Mouse (Mus musculus): ENCODE data around the gene Chrnb2. TPM values are rescaled to one million over a fixed set of nuclear protein-coding genes. Genes with fewer than 3 reads are reported as not detected.

Gene Chrnb2
- polyA plus RNA-seq (2011; ENCODE audit: insufficient read depth, insufficient read length, low replicate concordance, missing spikeins): 0.14 and 0.32 TPM in 2 replicates

DNA sequence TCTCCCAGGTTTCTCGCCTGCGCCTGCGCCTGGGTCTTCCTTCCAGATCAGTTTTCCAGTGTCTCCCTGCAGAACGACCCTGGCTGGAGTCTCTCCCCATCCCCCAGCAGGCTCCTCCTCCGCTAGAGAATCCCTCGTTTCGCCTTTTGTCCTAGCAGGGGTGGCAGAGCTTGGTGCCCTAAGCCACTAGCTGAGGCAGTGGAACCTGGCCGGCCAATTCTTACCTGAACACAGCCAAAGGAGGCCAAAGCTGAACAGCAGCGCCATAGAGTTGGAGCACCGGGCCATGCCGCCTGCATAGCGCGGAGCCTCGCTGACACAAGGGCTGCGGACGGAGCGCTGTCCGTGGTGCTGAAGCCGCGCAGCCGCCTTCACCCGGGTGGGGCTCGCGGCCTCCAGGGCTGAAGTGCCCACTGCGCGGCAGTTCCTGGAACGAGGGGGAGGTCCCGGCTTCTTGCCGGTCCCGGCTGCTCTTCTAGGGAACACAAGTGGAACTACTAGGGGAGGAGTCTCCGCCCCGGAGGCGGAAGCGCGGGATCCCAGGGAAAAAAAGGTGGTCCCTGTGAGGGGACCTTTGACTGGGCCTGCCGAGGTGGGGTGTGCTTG lies at the start of gene Chrnb2:
Chrnb2 (minus strand) TSS at position 514 of the 606 bp plus-strand sequence.
- Histone ChIP-seq H3K4me3 (replicated peaks; ENCODE audit: control insufficient read depth, low read depth, low read length) (no peak within 1 kb of the TSS), H3K27ac (ENCODE audit: control insufficient read depth, insufficient read depth, low read depth, low read length, poor library complexity) (no peak within 1 kb of the TSS), H3K4me1 (ENCODE audit: control insufficient read depth, insufficient read depth, low read length) (peaks cover 1% of the 10 kb centered on the region; the same call in 1 of the 2 replicates)
- TF ChIP-seq CTCF (IDR thresholded peaks at IDR 0.05; ENCODE audit: control insufficient read depth, insufficient read depth, low read length): peak; percentile 2; the same call in 1 of the 2 replicates
- no peak for TF ChIP-seq POLR2A (IDR thresholded peaks at IDR 0.05; ENCODE audit: borderline replicate concordance, control insufficient read depth, low read depth, low read length)
- 3% methylated on average over 36 of the region's 36 CpGs for WGBS

DNA sequence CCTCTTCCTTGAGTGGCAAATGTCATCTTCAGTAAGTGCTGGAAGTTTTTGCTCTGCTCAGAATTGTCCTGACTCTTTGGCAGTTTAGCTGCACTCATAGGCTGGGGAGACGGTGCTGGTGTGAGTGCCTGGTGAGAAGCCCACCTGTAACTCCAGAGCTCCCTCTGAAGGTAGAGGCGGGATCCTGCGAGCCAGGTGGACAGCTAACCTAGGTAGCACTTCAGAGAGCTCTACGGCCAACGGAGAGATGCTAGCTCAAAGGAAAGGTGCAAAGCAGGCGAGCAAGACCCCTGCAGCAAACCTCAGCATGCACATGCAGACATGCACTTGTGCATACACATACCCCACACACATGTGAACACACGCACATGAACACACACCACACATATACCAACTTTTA lies 49.6 kb upstream of the Chrnb2 start:
- 85% methylated on average over 7 of the region's 7 CpGs for WGBS
- Histone ChIP-seq H3K4me1 (ENCODE audit: control insufficient read depth, insufficient read depth, low read length) (no peaks in the 10 kb centered on the region), H3K27ac (ENCODE audit: control insufficient read depth, insufficient read depth, low read depth, low read length, poor library complexity) (no peak overlapping the region), H3K4me3 (replicated peaks; ENCODE audit: control insufficient read depth, low read depth, low read length) (no peak overlapping the region)
- TF ChIP-seq POLR2A (IDR thresholded peaks at IDR 0.05; ENCODE audit: borderline replicate concordance, control insufficient read depth, low read depth, low read length) (no peak), CTCF (IDR thresholded peaks at IDR 0.05; ENCODE audit: control insufficient read depth, insufficient read depth, low read length) (no peak)

DNA sequence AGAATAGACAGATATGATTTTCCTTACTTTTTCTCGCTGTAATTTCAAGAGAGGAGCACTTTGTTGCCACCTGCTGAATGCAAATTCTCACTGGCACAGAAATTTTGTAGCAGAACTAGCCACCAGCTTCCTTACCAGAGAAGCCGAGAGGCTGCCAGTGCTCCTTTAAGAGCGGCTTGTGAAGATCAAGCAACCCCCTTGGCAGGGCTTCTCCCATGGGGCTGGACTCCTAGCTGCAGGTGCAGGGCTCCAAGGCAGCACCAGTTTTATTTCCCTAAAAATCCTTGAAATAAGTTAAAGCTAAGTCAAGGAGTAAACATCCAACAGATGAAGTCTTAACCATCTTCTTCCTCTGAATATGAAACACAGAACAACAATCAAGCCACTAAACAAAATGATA lies 47.7 kb upstream of the Chrnb2 start:
- Histone ChIP-seq H3K4me1 (ENCODE audit: control insufficient read depth, insufficient read depth, low read length) (peaks cover 3% of the 10 kb centered on the region), H3K4me3 (replicated peaks; ENCODE audit: control insufficient read depth, low read depth, low read length) (no peak overlapping the region), H3K27ac (ENCODE audit: control insufficient read depth, insufficient read depth, low read depth, low read length, poor library complexity) (no peak overlapping the region)
- WGBS: 68% methylated on average over 3 of the region's 3 CpGs
- TF ChIP-seq CTCF (IDR thresholded peaks at IDR 0.05; ENCODE audit: control insufficient read depth, insufficient read depth, low read length) (no peak), POLR2A (IDR thresholded peaks at IDR 0.05; ENCODE audit: borderline replicate concordance, control insufficient read depth, low read depth, low read length) (no peak)

DNA sequence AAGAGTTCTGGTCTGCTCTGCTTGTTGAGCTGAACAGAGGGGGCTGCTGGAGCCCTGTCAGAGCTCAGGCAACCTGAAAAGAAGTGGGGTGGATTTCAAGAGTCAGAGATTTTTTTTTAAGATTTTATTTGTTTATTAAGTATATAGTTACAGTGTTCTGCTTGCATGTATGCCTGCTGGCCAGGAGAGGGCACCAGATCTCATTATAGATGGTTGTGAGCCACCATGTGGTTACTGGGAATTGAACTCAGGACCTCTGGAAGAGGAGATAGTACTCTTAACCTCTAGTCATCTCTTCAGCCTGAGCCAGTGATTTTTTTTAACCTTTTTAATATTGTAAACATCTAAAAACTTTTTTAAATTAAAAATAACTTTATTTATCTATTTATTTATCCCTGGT lies 46.4 kb upstream of the Chrnb2 start:
- no peak overlapping the region for H3K4me3 ChIP-seq (replicated peaks; ENCODE audit: control insufficient read depth, low read depth, low read length)
- no peak overlapping the region for H3K27ac ChIP-seq (ENCODE audit: control insufficient read depth, insufficient read depth, low read depth, low read length, poor library complexity)
- peaks cover 3% of the 10 kb centered on the region for H3K4me1 ChIP-seq (ENCODE audit: control insufficient read depth, insufficient read depth, low read length)
- no peak for TF ChIP-seq CTCF (IDR thresholded peaks at IDR 0.05; ENCODE audit: control insufficient read depth, insufficient read depth, low read length)
- no peak for TF ChIP-seq POLR2A (IDR thresholded peaks at IDR 0.05; ENCODE audit: borderline replicate concordance, control insufficient read depth, low read depth, low read length)

DNA sequence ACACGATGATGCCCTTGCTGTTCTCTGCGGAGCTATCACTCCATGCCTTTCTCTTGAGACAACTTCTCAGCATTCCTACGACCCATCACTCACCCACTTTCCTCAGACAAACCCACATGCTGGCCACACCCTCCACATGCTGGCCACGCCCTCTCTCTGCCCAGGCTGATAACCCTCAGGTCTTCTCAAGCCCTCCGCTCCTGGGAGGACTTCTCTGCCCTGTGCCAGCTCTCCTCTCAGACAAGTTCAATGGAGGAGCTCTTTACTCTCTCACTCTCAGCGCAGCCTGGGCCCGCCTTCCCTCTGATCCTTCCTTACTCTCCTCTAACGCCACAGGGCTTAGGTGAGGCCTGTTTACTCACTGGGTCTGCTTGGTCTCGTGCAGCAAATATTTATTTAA lies 44.2 kb upstream of the Chrnb2 start:
- whole genome bisulfite sequencing: 71% methylated on average over 9 of the region's 9 CpGs
- TF ChIP-seq CTCF (IDR thresholded peaks at IDR 0.05; ENCODE audit: control insufficient read depth, insufficient read depth, low read length): no peak
- TF ChIP-seq POLR2A (IDR thresholded peaks at IDR 0.05; ENCODE audit: borderline replicate concordance, control insufficient read depth, low read depth, low read length): no peak
- H3K27ac ChIP-seq (ENCODE audit: control insufficient read depth, insufficient read depth, low read depth, low read length, poor library complexity): peak overlapping the region; percentile 67
- peaks cover 3% of the 10 kb centered on the region for H3K4me1 ChIP-seq (ENCODE audit: control insufficient read depth, insufficient read depth, low read length)
- H3K4me3 ChIP-seq (replicated peaks; ENCODE audit: control insufficient read depth, low read depth, low read length): peak overlapping the region; percentile 31

DNA sequence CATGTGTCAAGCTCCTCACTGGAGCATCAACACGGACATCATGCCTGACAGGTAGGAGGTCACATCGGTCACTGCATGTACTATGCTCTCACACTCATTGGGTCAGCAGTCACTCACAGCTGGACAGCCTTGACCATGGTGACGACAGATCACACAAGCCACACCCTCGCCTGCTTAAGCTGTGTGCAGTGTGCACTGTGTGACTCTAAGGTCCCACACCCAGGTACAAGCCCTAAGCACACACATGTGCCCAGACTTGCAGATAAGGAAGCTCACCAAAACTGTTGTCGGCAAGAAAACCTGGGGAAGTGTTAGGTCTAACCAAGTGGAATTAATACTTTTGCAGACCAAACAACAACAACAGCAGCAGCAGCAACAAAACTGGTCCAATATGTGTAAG lies 43.4 kb upstream of the Chrnb2 start:
- TF ChIP-seq CTCF (IDR thresholded peaks at IDR 0.05; ENCODE audit: control insufficient read depth, insufficient read depth, low read length) (peak; percentile 7; the same call in 1 of the 2 replicates), POLR2A (IDR thresholded peaks at IDR 0.05; ENCODE audit: borderline replicate concordance, control insufficient read depth, low read depth, low read length) (no peak)
- Histone ChIP-seq H3K27ac (ENCODE audit: control insufficient read depth, insufficient read depth, low read depth, low read length, poor library complexity) (peak overlapping the region; percentile 67), H3K4me3 (replicated peaks; ENCODE audit: control insufficient read depth, low read depth, low read length) (peak overlapping the region; percentile 25), H3K4me1 (ENCODE audit: control insufficient read depth, insufficient read depth, low read length) (peaks cover 3% of the 10 kb centered on the region)
- 71% methylated on average over 5 of the region's 5 CpGs for WGBS

DNA sequence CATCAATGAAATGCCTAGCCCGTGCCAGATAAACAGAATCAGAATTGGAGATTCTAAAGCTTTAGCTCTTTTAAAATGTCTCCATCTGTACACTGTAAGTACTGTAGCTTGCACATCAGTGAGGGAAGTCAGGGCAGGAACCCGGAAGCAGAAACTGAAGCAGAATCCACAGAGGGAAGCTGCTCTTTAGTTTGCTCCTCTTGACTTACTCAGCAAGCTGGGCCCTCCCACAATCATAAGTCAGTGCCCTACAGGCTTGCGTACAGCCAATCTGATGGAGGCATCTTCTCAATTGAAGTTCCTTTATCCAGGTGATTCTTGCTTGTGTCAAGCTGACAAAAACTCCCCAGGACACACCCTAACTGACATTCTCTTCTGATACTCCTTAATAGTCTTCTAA lies 42.7 kb upstream of the Chrnb2 start:
- TF ChIP-seq CTCF (IDR thresholded peaks at IDR 0.05; ENCODE audit: control insufficient read depth, insufficient read depth, low read length) (no peak), POLR2A (IDR thresholded peaks at IDR 0.05; ENCODE audit: borderline replicate concordance, control insufficient read depth, low read depth, low read length) (no peak)
- 90% methylated on average over 3 of the region's 3 CpGs for WGBS
- peaks cover 3% of the 10 kb centered on the region for H3K4me1 ChIP-seq (ENCODE audit: control insufficient read depth, insufficient read depth, low read length)
- H3K27ac ChIP-seq (ENCODE audit: control insufficient read depth, insufficient read depth, low read depth, low read length, poor library complexity): no peak overlapping the region
- H3K4me3 ChIP-seq (replicated peaks; ENCODE audit: control insufficient read depth, low read depth, low read length): no peak overlapping the region

DNA sequence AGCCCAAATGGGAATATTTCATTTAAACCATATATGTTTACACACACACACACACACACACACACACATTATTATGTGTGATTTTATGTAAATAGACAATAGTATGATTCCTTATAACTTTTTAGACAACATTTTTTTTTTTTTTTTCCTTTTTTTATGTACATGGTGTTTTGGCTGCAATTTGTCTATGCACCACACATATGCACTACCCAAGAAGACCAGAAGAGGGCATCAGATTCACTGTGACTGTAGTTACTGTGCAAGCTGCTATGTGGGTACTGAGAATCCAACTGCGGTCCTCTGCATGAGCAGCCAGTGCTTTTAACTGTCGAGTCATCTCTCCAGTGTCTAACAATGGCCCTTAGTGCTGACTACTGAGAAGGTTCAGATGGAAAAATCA lies 42.3 kb upstream of the Chrnb2 start:
- Histone ChIP-seq H3K4me1 (ENCODE audit: control insufficient read depth, insufficient read depth, low read length) (peaks cover 5% of the 10 kb centered on the region), H3K4me3 (replicated peaks; ENCODE audit: control insufficient read depth, low read depth, low read length) (no peak overlapping the region), H3K27ac (ENCODE audit: control insufficient read depth, insufficient read depth, low read depth, low read length, poor library complexity) (no peak overlapping the region)
- TF ChIP-seq POLR2A (IDR thresholded peaks at IDR 0.05; ENCODE audit: borderline replicate concordance, control insufficient read depth, low read depth, low read length): no peak
- TF ChIP-seq CTCF (IDR thresholded peaks at IDR 0.05; ENCODE audit: control insufficient read depth, insufficient read depth, low read length): peak; percentile 19; the same call in 1 of the 2 replicates
- 87% methylated on average over 2 of the region's 2 CpGs for WGBS
